Mouse (Mus musculus) fat pad, adult 2 months (tissue): Measurements from ENCODE around the gene Tmem243.
"Not testable (repeated sequence)": the region's sequence is repeated elsewhere in the genome, so short reads cannot be mapped to it uniquely, and the experiment has no call there.

Experiments
- DNase-seq: peaks from one replicate; pipeline ENCODE4 v3.0.0-alpha.2; 2011; ENCODE audit warnings: low read depth, low spot score; ENCODE audit errors: extremely low read depth

The Tmem243 gene

DNA sequence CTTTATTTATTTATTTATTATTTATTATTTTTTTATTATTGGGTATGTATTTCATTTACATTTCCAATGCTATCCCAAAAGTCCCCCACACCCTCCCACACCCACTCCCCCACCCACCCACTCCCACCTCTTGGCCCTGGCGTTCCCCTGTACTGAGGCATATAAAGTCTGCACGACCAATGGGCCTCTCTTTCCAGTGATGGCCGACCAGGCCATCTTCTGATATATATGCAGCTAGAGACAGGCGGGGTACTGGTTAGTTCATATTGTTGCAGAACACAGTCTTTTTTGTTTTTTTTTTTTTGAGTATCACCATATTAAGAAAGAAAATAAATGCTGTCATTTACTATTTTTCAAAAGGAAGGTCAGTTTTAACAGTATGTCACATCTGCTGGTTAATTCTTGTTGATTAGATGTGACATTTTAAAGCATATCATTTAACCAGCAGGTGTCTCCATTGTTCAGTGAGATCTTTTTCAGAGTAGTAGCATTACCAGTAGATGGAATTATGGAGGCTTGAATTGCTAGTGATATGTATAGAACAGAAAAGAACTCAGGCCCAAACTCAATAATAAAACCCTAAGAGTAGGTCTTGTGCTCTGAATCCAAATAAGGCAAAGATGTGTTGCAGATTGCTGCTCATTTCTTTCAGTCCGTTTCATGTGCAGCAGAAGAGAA lies 69.0 kb downstream of the Tmem243 start:
- not testable (repeated sequence) for DNase-seq

DNA sequence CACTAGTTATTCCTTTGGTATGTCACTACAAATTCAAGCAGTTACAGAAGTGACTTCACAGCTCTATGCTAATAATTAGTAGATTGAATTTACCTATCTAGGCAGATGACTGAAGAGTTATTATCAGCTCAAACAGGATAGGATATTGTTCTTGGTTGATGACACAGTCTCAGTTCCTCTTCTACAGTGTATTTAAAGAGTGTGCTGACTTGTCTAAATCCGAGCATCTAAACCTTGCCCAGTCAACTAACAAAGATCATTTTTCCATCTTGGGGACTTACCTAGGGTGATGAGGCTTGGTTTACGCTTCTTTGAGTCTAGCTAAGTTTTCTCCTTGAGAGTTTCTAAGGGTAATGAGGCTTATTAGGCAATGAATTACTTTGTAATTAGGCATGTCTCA lies 72.8 kb downstream of the Tmem243 start:
- no peak for DNase-seq

DNA sequence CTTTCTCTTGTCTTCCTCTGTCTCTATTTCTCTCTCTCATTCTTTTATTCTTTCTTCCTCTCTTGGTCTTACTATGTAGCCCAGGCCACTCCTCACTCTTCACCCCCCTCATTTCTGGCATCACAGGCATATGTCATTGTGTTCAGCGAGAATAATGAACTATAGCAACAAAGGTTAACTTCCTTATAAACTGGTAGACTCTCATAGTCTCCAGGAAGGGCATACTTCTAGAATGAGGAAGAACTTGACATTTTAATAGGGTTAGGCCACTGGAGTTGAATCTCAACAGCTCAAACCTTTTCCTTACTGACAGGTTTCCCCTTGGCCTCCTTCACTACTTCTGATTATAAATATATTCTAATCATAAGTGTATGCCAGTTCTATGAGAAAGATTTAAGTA lies 86.0 kb downstream of the Tmem243 start:
- DNase-seq = no peak
